Mouse (Mus musculus) heart, adult 2 months (tissue): Measurements from ENCODE around the gene Zfp870. TPM values are rescaled to one million over a fixed set of nuclear protein-coding genes. Genes with fewer than 3 reads are reported as not detected.
A peak's percentile ranks its signal among the peaks of the same experiment; 100 is the strongest.

Experiments
- DNase-seq, 2 experiments: peaks; one replicate each; pipeline ENCODE4 v3.0.0; 2021
- H3K27ac ChIP-seq: fragments of 200-600 bp; 2 replicates; pipeline ENCODE4 v1.8.1; 2022
- H3K27me3 ChIP-seq: fragments of 200-500 bp; 2 replicates; pipeline ENCODE4 v1.6.1; 2012; ENCODE audit warnings: mild to moderate bottlenecking, low read length, inconsistent platforms, mixed read lengths; ENCODE audit not compliant: control insufficient read depth, insufficient read depth
- H3K36me3 ChIP-seq: fragments of 200-500 bp; 2 replicates; pipeline ENCODE4 v1.6.1; 2012; ENCODE audit warnings: low read length, inconsistent platforms; ENCODE audit not compliant: control insufficient read depth, insufficient read depth
- H3K4me1 ChIP-seq: fragments of 200-500 bp; 2 replicates; pipeline ENCODE4 v1.6.1; 2011; ENCODE audit warnings: low read length; ENCODE audit not compliant: control insufficient read depth, insufficient read depth
- H3K4me3 ChIP-seq: fragments of 200-600 bp; 2 replicates; pipeline ENCODE4 v1.8.1; 2022
- H3K79me2 ChIP-seq: fragments of 200-500 bp; replicated peaks from 2 replicates; pipeline ENCODE4 v1.6.1; 2012; ENCODE audit warnings: mild to moderate bottlenecking, inconsistent platforms, low read length, moderate library complexity, mixed read lengths; ENCODE audit not compliant: control insufficient read depth, insufficient read depth
- H3K9ac ChIP-seq: fragments of 200-500 bp; 2 replicates; pipeline ENCODE4 v1.6.1; 2012; ENCODE audit warnings: low read depth, mild to moderate bottlenecking, control low read depth, inconsistent platforms, low read length, mixed read lengths
- CTCF ChIP-seq: fragments of 200-600 bp; IDR thresholded peaks from 2 replicates; pipeline ENCODE4 v1.8.1; 2022; ENCODE audit warnings: antibody characterized with exemption, mild to moderate bottlenecking, moderate library complexity
- EP300 ChIP-seq: fragments of 200-500 bp; IDR thresholded peaks from 2 replicates; pipeline ENCODE4 v1.6.1; 2011; ENCODE audit warnings: low read depth, low read length, control low read depth; ENCODE audit not compliant: insufficient read depth
- POLR2A ChIP-seq: fragments of 200-500 bp; IDR thresholded peaks from 2 replicates; pipeline ENCODE4 v1.6.1; 2011; ENCODE audit warnings: mild to moderate bottlenecking, low read depth, low read length, control low read depth; ENCODE audit not compliant: insufficient read depth
- WGBS: fragments of 180-500 bp; shearing (Covaris S2); methylation state at CpG from one replicate; pipeline ENCODE4 v1.1.7; 2018; 5-methylcytosine and 5-hydroxymethylcytosine counted together
- intact Hi-C: fragments of 180-260 bp; cut with DNase I; formaldehyde crosslinking; loops from one replicate; pipeline ENCODE4 v1.15.1; 2025
- long read RNA-seq: library from polyadenylated mRNA; stranded (forward); transcript quantifications from one replicate; pipeline ENCODE4 v2.0.0, GENCODE M21; 2021
- polyA plus RNA-seq: library from polyadenylated mRNA; depleted of rRNA; stranded (reverse); fragments of >200 nt; gene quantifications from 2 replicates; pipeline ENCODE4 v1.2.3, GENCODE M21; 2012; rRNA removed
- total RNA-seq, 2 experiments: library from RNA; stranded (reverse); gene quantifications; 2 replicates each; pipeline ENCODE4 v1.2.3; 2021

Zfp870 gene
- total RNA-seq (1 to 10 TPM; 5.4 to 7.3 TPM), polyA plus RNA-seq (1.3 and 2.7 TPM in 2 replicates)
- long read RNA-seq, full-length matches to known transcripts, result 7 of 7 reads
- long read RNA-seq, partial matches to known transcripts, result 0 of 7 reads
- long read RNA-seq, other reads (novel, unspliced or antisense), result 0 of 7 reads

GRCm38 (mm10) chr17:32891239-32892180 is at the start of gene Zfp870:
TSS of gene Zfp870 (minus strand) at chr17:32891642.
- peaks cover 4% of the 10 kb centered on the region for H3K79me2 ChIP-seq
- H3K36me3 ChIP-seq, result no peaks in the 10 kb centered on the region; the same call in 1 of the 2 replicates
- WGBS, result 12% methylated on average over 33 of the region's 33 CpGs
- TF ChIP-seq CTCF (peak; percentile 25), EP300 (no peak), POLR2A (peak; percentile 78)
- peak within 1 kb of the TSS; percentile 75 for H3K4me3 ChIP-seq
- intact Hi-C loops, result loop anchor here (1.0 to 2.0 kb wide), 2 partner anchors 55 to 104 kb away; partner anchors contain the start of gene Cyp4f13
- peak within 1 kb of the TSS; percentile 91 for H3K27ac ChIP-seq
- H3K27me3 ChIP-seq, result no peaks in the 10 kb centered on the region
- peak; percentile 85 to 90 for DNase-seq
- H3K9ac ChIP-seq, result peak within 1 kb of the TSS; percentile 92
- H3K4me1 ChIP-seq, result peaks cover 8% of the 10 kb centered on the region

GRCm38 (mm10) chr17:32939831-32940230 is 48.4 kb upstream of the Zfp870 start:
- 83% methylated on average over 4 of the region's 4 CpGs for WGBS
- TF ChIP-seq POLR2A (no peak), CTCF (no peak), EP300 (no peak)
- H3K36me3 ChIP-seq, result no peaks in the 10 kb centered on the region
- no peak overlapping the region for H3K9ac ChIP-seq
- no peaks in the 10 kb centered on the region; the same call in 1 of the 2 replicates for H3K4me1 ChIP-seq
- no peaks in the 10 kb centered on the region for H3K79me2 ChIP-seq
- H3K27me3 ChIP-seq, result no peaks in the 10 kb centered on the region
- H3K4me3 ChIP-seq, result no peak overlapping the region
- no peak for DNase-seq
- intact Hi-C loops, result loop anchor here (10.0 kb wide), 1 partner anchor 405 kb away; the partner anchor contains the start of gene Cyp4f16
- no peak overlapping the region for H3K27ac ChIP-seq

GRCm38 (mm10) chr17:32927803-32928202 is 36.4 kb upstream of the Zfp870 start:
- Histone ChIP-seq H3K4me1 (peaks cover 5% of the 10 kb centered on the region), H3K79me2 (no peaks in the 10 kb centered on the region), H3K9ac (no peak overlapping the region), H3K4me3 (no peak overlapping the region), H3K36me3 (no peaks in the 10 kb centered on the region), H3K27me3 (no peaks in the 10 kb centered on the region), H3K27ac (no peak overlapping the region)
- intact Hi-C loops, result no loop called here
- 83% methylated on average over 5 of the region's 5 CpGs for WGBS
- no peak for DNase-seq
- no peak for TF ChIP-seq POLR2A
- no peak for TF ChIP-seq CTCF
- TF ChIP-seq EP300, result no peak

- intact Hi-C loops, result loop anchor here (2.0 kb wide), 1 partner anchor 22 kb away; the partner anchor contains the start of gene Cyp4f13
- H3K27ac ChIP-seq, result peak overlapping the region; percentile 70
Observed at GRCm38 (mm10) chr17:32924658-32925312, 33.3 kb upstream of the Zfp870 start.

GRCm38 (mm10) chr17:32923681-32924080 is 32.2 kb upstream of the Zfp870 start:
- Histone ChIP-seq H3K79me2 (no peaks in the 10 kb centered on the region), H3K9ac (no peak overlapping the region), H3K27me3 (no peaks in the 10 kb centered on the region), H3K27ac (no peak overlapping the region), H3K36me3 (no peaks in the 10 kb centered on the region), H3K4me1 (peaks cover 5% of the 10 kb centered on the region), H3K4me3 (no peak overlapping the region)
- no peak for DNase-seq
- intact Hi-C loops, result loop anchor here (2.0 kb wide), 1 partner anchor 23 kb away; the partner anchor contains the start of gene Cyp4f13
- 96% methylated on average over 1 of the region's 1 CpGs for whole genome bisulfite sequencing
- no peak for TF ChIP-seq CTCF
- no peak for TF ChIP-seq EP300
- no peak for TF ChIP-seq POLR2A

More at GRCm38 (mm10) chr17:32924658-32925312, 33.3 kb upstream of the Zfp870 start:
- 0 out of 2 replicates have a peak, but pooled peaks have one; percentile 51 for TF ChIP-seq EP300
- TF ChIP-seq POLR2A, result peak; percentile 87
- 0 out of 2 replicates have a peak, but pooled peaks have one; percentile 14 for TF ChIP-seq CTCF
- H3K9ac ChIP-seq, result peak overlapping the region; percentile 83
- no peaks in the 10 kb centered on the region for H3K36me3 ChIP-seq
- 15% methylated on average over 32 of the region's 32 CpGs for WGBS
- H3K4me3 ChIP-seq, result peak overlapping the region; percentile 48
- H3K4me1 ChIP-seq, result peaks cover 5% of the 10 kb centered on the region
- no peaks in the 10 kb centered on the region for H3K79me2 ChIP-seq
- DNase-seq, result peak; percentile 82 to 84
- no peaks in the 10 kb centered on the region for H3K27me3 ChIP-seq
